Mouse (Mus musculus) cerebellum, adult 11 months (tissue): ENCODE measurements at regions not wholly inside any gene's neighbourhood (a gene's known extent, or its start where the extent isn't known, plus 50 kb on each side); places are given as distances from the start of the nearest gene placed in this dataset.

Experiments
- DNase-seq: peaks from one replicate; pipeline ENCODE4 v3.0.0; 2022

DNA sequence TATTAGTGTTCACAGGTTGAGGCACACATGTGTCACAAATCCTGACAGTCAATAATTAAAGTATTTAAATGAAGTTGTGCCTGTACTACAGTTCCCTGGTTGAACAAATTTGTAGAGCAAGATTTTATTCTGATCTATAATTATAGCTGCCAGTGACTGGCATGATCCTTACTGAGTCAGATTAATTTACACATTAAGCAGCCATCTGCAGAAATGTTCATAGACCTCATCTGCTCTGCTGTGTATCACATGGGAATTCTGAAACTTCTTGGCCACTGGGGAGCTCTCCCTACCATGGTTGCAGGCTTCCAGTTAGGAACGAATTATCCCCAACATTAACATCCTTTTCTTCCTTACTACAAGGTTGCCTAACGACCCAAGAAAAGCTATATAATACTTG, 255.6 kb upstream of the Adgrl4 start:
- no peak for DNase-seq

GRCm38 (mm10) chr3:151192092-151192491, 245.6 kb upstream of the Adgrl4 start:
- DNase-seq = no peak

GRCm38 (mm10) chr3:151210978-151211377, 226.7 kb upstream of the Adgrl4 start:
- DNase-seq = no peak

- DNase-seq = no peak
Observed at GRCm38 (mm10) chr3:151216764-151217502, 220.8 kb upstream of the Adgrl4 start.

- DNase-seq = no peak
Observed at GRCm38 (mm10) chr3:151222407-151222806, 215.3 kb upstream of the Adgrl4 start.

GRCm38 (mm10) chr3:151252458-151252857, 185.2 kb upstream of the Adgrl4 start:
- no peak for DNase-seq

- DNase-seq = no peak
Observed at GRCm38 (mm10) chr3:151262821-151263220, 174.9 kb upstream of the Adgrl4 start.

DNA sequence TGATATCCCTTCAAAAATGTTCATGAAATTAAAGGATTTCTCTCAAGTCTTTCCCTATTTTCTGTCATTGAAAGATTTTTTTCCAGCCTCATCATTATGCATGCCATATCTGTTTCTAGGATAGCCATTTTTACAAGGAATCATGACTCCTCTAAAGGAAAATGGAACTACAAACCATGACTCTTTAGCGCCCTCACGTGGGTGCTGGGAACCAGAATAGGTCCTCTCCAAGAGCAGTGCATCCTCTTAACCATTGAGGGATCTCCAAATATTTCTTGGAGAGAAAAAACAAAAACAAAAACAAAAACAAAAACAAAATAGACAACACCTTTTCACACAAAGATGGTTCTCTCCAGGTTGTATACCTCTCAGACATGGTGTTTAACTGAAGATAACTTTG, 172.0 kb upstream of the Adgrl4 start:
- DNase-seq = no peak

GRCm38 (mm10) chr3:151269514-151269913, 168.2 kb upstream of the Adgrl4 start:
- no peak for DNase-seq

GRCm38 (mm10) chr3:151283829-151284228, 153.9 kb upstream of the Adgrl4 start:
- no peak for DNase-seq

- peak; percentile 51 for DNase-seq
Observed at GRCm38 (mm10) chr3:151293981-151294605, 143.6 kb upstream of the Adgrl4 start.

DNA sequence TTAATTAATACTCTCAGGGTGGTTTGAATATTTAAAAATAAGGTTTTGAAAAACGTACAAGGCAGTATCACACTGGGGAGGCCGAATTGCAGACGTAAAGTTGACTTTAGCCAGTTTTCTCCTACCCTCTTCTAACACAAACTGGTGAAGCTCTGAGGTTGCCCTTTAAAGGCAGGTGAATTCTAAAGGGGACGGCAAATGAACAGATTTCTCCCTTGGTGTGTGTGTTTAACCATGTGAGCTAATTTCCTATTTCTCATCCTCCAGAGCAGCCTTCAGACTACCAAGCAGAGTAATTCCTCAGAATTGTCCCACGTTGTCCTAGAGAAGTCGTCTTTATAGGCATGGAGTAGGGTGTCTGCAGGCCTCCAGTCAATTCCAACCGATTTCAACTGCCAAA, 143.1 kb upstream of the Adgrl4 start:
- DNase-seq = peak; percentile 6

DNA sequence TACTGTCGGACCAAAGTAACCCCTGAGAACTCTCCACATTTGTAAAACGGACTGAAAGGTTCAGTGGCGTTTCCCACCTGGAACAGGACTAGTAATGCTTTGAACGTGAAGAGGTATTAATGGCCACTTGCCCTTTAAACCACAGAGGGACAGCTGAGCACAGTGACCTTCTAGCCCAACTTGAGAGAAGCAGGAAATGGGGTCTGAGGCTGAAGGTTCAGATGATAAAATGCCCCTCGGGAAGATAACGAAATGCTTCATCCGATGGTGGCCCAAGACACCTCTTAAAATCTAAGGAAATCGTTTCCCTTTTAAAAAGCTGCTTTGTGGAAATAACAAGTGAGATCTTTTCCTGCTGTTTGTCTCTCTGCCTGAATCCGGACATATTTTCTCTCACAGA, 142.7 kb upstream of the Adgrl4 start:
- no peak for DNase-seq

- no peak for DNase-seq
Observed at GRCm38 (mm10) chr3:151298325-151298724, 139.4 kb upstream of the Adgrl4 start.

- no peak for DNase-seq
Observed at GRCm38 (mm10) chr3:151305402-151305801, 132.3 kb upstream of the Adgrl4 start.

DNA sequence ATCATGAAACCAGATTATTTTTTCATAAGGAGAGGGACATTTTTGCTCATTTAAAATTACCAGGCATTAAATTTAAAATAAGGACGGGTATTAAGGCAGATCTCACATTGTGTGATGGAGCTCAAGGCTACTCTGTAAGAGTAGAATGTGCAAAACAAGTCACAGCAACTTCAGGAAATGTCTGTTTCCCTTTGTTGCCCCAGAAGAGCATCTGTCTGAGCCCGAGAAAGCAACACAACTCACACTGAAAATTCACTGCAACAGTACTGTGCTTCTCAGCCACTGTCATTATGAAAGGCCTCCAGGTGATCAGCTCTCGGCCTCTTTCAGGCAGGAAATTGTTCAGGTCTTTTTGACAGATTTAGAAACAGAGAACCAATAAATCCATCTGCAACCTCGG, 129.7 kb upstream of the Adgrl4 start:
- no peak for DNase-seq

GRCm38 (mm10) chr3:151323835-151324234, 113.9 kb upstream of the Adgrl4 start:
- DNase-seq = no peak

DNA sequence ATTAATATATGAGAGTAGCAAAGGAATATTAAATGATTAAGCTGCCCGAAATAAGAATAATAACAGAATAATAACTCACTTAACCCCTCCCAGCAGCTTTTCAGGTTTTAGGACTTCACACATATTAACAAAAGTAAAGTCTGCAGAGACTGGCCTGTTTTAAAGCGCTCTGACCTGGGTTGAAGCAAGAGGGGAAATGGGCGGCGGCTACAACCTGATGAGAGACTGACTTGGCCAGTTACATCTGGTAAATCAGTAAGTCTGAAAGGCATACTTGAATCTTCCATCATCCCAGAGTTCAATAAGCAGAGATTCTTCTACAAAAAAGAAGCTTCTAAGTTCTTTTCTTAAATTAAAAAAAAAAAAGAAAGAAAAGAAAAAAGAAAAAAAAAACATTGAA, 107.9 kb upstream of the Adgrl4 start:
- DNase-seq = no peak

GRCm38 (mm10) chr3:151331906-151332305, 105.8 kb upstream of the Adgrl4 start:
- DNase-seq = no peak

DNA sequence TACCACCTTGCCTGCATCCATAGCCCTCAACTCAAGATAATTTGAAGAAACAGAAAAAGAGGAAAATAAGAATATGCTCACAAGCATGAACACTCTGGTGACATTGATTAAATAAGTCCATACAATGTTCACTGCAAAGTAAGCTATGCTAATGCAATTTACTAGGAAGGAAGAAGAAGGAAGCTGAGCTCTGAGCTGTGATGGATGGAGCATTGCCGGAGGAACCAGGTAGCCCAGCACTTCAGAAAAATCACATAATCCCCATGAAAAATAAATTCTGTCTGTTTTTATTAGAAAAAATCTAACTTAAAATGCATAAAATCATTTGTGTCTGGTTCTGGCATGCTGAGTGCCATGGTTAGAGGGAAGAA, 105.4 kb upstream of the Adgrl4 start:
- no peak for DNase-seq

GRCm38 (mm10) chr3:151332688-151333452, 104.8 kb upstream of the Adgrl4 start:
- peak; percentile 35 for DNase-seq

DNA sequence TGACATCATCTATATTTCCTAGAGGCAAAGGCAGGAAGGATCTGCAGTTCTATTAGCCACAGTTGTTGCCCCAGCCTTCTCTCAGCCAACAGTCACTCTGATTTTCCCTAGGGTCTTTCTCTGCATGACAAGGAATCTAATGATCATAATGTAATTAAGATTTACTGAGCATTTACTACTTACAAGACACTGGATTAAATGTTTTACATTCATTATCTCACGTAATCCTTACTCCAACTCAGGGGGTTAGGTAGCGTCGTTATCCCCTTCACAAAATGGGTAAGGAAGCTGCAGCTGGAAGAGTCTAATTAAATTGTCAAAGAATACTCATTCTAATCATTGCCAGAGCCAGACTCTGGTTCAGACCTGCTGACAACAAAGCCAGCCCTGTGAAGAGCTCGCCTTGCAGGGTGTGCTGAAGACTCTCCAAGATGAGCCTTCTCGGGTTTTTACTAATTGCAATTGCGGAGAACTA, 103.8 kb upstream of the Adgrl4 start:
- no peak for DNase-seq

DNA sequence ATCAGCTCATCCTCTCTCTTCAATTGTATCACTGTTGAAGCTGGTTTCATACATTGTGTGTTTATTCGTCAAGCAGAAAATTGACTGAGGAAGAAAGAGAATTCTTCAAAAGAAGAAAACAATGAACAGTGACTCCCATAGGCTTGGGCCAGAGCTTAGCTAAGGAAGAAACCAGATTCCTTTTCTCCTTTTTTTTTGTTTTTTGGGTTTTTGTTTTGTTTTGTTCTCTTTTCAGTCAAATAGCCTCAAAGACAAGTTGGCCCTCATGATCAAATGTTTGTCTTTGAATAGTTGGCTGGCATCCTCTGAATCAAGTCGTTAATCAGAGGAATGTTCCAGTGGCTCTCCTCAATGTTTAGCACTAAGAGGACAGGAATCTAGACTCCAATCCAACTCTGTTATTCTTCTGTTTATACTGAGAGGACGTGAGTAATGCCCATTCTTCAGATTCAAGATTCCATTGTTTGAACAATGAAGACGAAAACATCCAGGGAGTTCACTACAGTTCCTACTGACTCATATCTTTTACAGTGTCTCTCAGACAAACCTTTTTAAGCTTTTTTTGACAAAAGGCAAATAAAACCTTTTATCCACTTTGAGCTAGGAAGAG, 86.1 kb upstream of the Adgrl4 start:
- no peak for DNase-seq
